Mouse (Mus musculus) CH12.LX (cell line): Measurements from ENCODE around the gene Stn1. TPM values are rescaled to one million over a fixed set of nuclear protein-coding genes. Genes with fewer than 3 reads are reported as not detected.

Experiments
- DNase-seq: peaks from one replicate; pipeline ENCODE4 v3.0.0-alpha.2; 2013; ENCODE audit errors: extremely low read depth
- H3K27ac ChIP-seq: 2 replicates; pipeline ENCODE4 v1.5.1; 2012; ENCODE audit warnings: low read depth, mild to moderate bottlenecking, control low read depth, moderate library complexity; ENCODE audit not compliant: insufficient read depth
- H3K27me3 ChIP-seq: replicated peaks from 2 replicates; pipeline ENCODE3; 2012; ENCODE audit warnings: inconsistent platforms
- H3K36me3 ChIP-seq, 2 experiments: replicated peaks in 1 of 2; 2 replicates each; pipeline versions ENCODE3 to v1.6.1; 2012; ENCODE audit warnings: inconsistent platforms in 1 of 2, low read length in 1 of 2, mild to moderate bottlenecking in 1 of 2, mixed read lengths in 1 of 2, moderate library complexity in 1 of 2; ENCODE audit not compliant: control insufficient read depth in 1 of 2, insufficient read depth in 1 of 2
- H3K4me1 ChIP-seq, 2 experiments: 2 replicates each; pipeline ENCODE4 v1.6.1; 2012; ENCODE audit warnings: inconsistent platforms in 1 of 2, moderate library complexity in 1 of 2; ENCODE audit not compliant: insufficient read depth in 2 of 2, control insufficient read depth in 1 of 2
- H3K4me2 ChIP-seq: 2 replicates; pipeline ENCODE4 v1.6.1; 2012; ENCODE audit warnings: low read depth, mild to moderate bottlenecking, control low read depth; ENCODE audit not compliant: poor library complexity, insufficient read depth, severe bottlenecking
- H3K4me3 ChIP-seq, 3 experiments: fragments of 150-350 bp in 1 of 3; sonication (generic) in 1 of 3; replicated peaks in 1 of 3; 2 replicates each; pipeline versions ENCODE3 to v1.5.1; 2011 to 2012; ENCODE audit warnings: low read depth in 2 of 3, low read length in 2 of 3, mild to moderate bottlenecking in 2 of 3, moderate library complexity in 2 of 3, control low read depth in 1 of 3, improper control_type of control experiment in 1 of 3, inconsistent platforms in 1 of 3, mixed read lengths in 1 of 3; ENCODE audit not compliant: poor library complexity in 1 of 3
- H3K79me2 ChIP-seq: replicated peaks from 2 replicates; pipeline ENCODE4 v1.6.1; 2012; ENCODE audit warnings: mild to moderate bottlenecking, moderate library complexity; ENCODE audit not compliant: control insufficient read depth, poor library complexity, insufficient read depth, severe bottlenecking; ENCODE audit errors: extremely low read depth
- H3K9ac ChIP-seq: 2 replicates; pipeline ENCODE4 v1.6.1; 2012; ENCODE audit warnings: low read depth, mild to moderate bottlenecking, control low read depth, moderate library complexity; ENCODE audit not compliant: insufficient read depth
- H3K9me3 ChIP-seq: replicated peaks from 2 replicates; pipeline ENCODE3; 2012; ENCODE audit warnings: low read length, inconsistent platforms, mixed read lengths
- ELF1 ChIP-seq: IDR thresholded peaks from 2 replicates; pipeline ENCODE4 v1.6.1; 2014; ENCODE audit warnings: low read depth, mild to moderate bottlenecking, inconsistent platforms, low read length, improper control_type of control experiment
- ETS1 ChIP-seq: conservative IDR thresholded peaks from 2 replicates; pipeline ENCODE4 v1.6.1; 2012; ENCODE audit warnings: low read depth, mild to moderate bottlenecking, inconsistent platforms, low read length, improper control_type of control experiment, moderate library complexity
- JUND ChIP-seq: conservative IDR thresholded peaks from 2 replicates; pipeline ENCODE4 v1.6.1; 2011; ENCODE audit warnings: low read depth, low read length, improper control_type of control experiment
- KAT2A ChIP-seq: IDR thresholded peaks from 2 replicates; pipeline ENCODE4 v1.6.1; 2012; ENCODE audit warnings: low read length, improper control_type of control experiment, inconsistent platforms; ENCODE audit not compliant: insufficient replicate concordance
- MAFK ChIP-seq: IDR thresholded peaks from 2 replicates; pipeline ENCODE4 v1.6.1; 2011; ENCODE audit warnings: low read length, improper control_type of control experiment; ENCODE audit not compliant: insufficient replicate concordance
- MEF2A ChIP-seq: IDR thresholded peaks from 2 replicates; pipeline ENCODE4 v1.6.1; 2014; ENCODE audit warnings: low read depth, mild to moderate bottlenecking, inconsistent platforms, low read length, improper control_type of control experiment, borderline replicate concordance
- NRF1 ChIP-seq: IDR thresholded peaks from 2 replicates; pipeline ENCODE4 v1.6.1; 2014; ENCODE audit warnings: low read depth, mild to moderate bottlenecking, inconsistent platforms, low read length, improper control_type of control experiment, moderate library complexity
- RCOR1 ChIP-seq: conservative IDR thresholded peaks from 2 replicates; pipeline ENCODE4 v1.6.1; 2012; ENCODE audit warnings: low read depth, mild to moderate bottlenecking, inconsistent platforms, low read length, improper control_type of control experiment
- SMC3 ChIP-seq: IDR thresholded peaks from 2 replicates; pipeline ENCODE4 v1.6.1; 2011; ENCODE audit warnings: low read depth, low read length, improper control_type of control experiment
- TCF12 ChIP-seq: IDR thresholded peaks from 2 replicates; pipeline ENCODE4 v1.6.1; 2014; ENCODE audit warnings: low read depth, mild to moderate bottlenecking, inconsistent platforms, low read length, improper control_type of control experiment
- USF1 ChIP-seq: IDR thresholded peaks from 2 replicates; pipeline ENCODE4 v1.6.1; 2014; ENCODE audit warnings: low read depth, mild to moderate bottlenecking, inconsistent platforms, low read length, improper control_type of control experiment
- dilution Hi-C: fragments of 300-500 bp; cut with MboI; formaldehyde crosslinking; loops from 2 replicates; pipeline ENCODE4 v1.14.3; 2020; ENCODE audit warnings: low sequenced_read_pairs; ENCODE audit not compliant: extremely low pct_unique_long_range_greater_than_20kb, extremely low pct_ligation_motif_present
- in situ Hi-C: fragments of 300-500 bp; cut with MboI; formaldehyde crosslinking; loops from 3 replicates; pipeline ENCODE4 v1.14.3; 2019; ENCODE audit warnings: low sequenced_read_pairs, low pct_ligation_motif_present, low pct_unique_long_range_greater_than_20kb, mixed read lengths
- polyA plus RNA-seq: library from polyadenylated mRNA; unstranded; fragments of >175 nt; gene quantifications from 2 replicates; pipeline ENCODE4 v1.2.1, GENCODE M21; 2012; ENCODE audit warnings: low read depth; ENCODE audit not compliant: insufficient read length
- total RNA-seq, 2 experiments: library from RNA; depleted of rRNA; stranded (reverse); fragments of 300-350 nt in 1 of 2; fragments of >200 nt in 1 of 2; gene quantifications; 2 replicates each; pipeline ENCODE4 v1.2.3; 2012 to 2014

Gene Stn1
- total and polyA plus RNA-seq, 3 experiments = 18.3 to 35.7 (median 25.3) TPM

GRCm38 (mm10) chr19:47499841-47500240, 37.5 kb downstream of the Stn1 start:
- dilution Hi-C loops (no loop called here), in situ Hi-C loops (loop anchor here (5.0 kb wide), 1 partner anchor 138 kb away; no protein-coding TSS in a partner anchor)
- Histone ChIP-seq H3K27ac (no peak overlapping the region), H3K9ac (no peak overlapping the region), H3K4me2 (no peak overlapping the region)
- TF ChIP-seq RCOR1 (no peak), ETS1 (no peak), ELF1 (no peak), NRF1 (no peak)
- TF ChIP-seq, all 38 proteins: peak for 0
- no peaks in the 10 kb centered on the region for H3K27me3 ChIP-seq
- no peak for DNase-seq
- no peaks in the 10 kb centered on the region for H3K4me1 ChIP-seq
- no peaks in the 10 kb centered on the region for H3K79me2 ChIP-seq
- H3K36me3 ChIP-seq = peaks cover 0 to 23% of the 10 kb centered on the region in 2 experiments
- H3K4me3 ChIP-seq = no peak overlapping the region
- H3K9me3 ChIP-seq = no peaks in the 10 kb centered on the region

GRCm38 (mm10) chr19:47498942-47499341, 38.4 kb downstream of the Stn1 start:
- in situ Hi-C loops = no loop called here
- Histone ChIP-seq H3K27ac (no peak overlapping the region), H3K36me3 (peaks cover 0 to 20% of the 10 kb centered on the region in 2 experiments), H3K4me1 (no peaks in the 10 kb centered on the region), H3K79me2 (no peaks in the 10 kb centered on the region), H3K4me2 (no peak overlapping the region), H3K9me3 (no peaks in the 10 kb centered on the region), H3K9ac (no peak overlapping the region), H3K4me3 (no peak overlapping the region), H3K27me3 (no peaks in the 10 kb centered on the region)
- DNase-seq = no peak
- TF ChIP-seq KAT2A (no peak), MAFK (no peak), SMC3 (no peak), MEF2A (no peak), JUND (no peak)
- dilution Hi-C loops = no loop called here

GRCm38 (mm10) chr19:47497736-47498135, 39.6 kb downstream of the Stn1 start:
- Histone ChIP-seq H3K4me1 (no peaks in the 10 kb centered on the region), H3K36me3 (peaks cover 0 to 18% of the 10 kb centered on the region in 2 experiments), H3K9ac (no peak overlapping the region), H3K27me3 (no peaks in the 10 kb centered on the region), H3K4me2 (no peak overlapping the region), H3K79me2 (no peaks in the 10 kb centered on the region), H3K27ac (no peak overlapping the region), H3K4me3 (no peak overlapping the region), H3K9me3 (no peaks in the 10 kb centered on the region)
- TF ChIP-seq USF1 (no peak), TCF12 (no peak), SMC3 (no peak)
- in situ Hi-C loops = no loop called here
- dilution Hi-C loops = no loop called here
- DNase-seq = no peak
